Mouse (Mus musculus): ENCODE data around the gene Vmn1r5. TPM values are rescaled to one million over a fixed set of nuclear protein-coding genes. Genes with fewer than 3 reads are reported as not detected.
"Not testable (repeated sequence)": the region's sequence is repeated elsewhere in the genome, so short reads cannot be mapped to it uniquely, and the experiment has no call there.

Vmn1r5 gene
- polyA plus RNA-seq (2016; fragmentation: Nextera tagmentation; extraction: Ambion mirVana): not detected in 2 replicates

GRCm38 (mm10) chr6:56969973-56970372 is at the start of gene Vmn1r5:
Vmn1r5 (plus strand) TSS chr6:56970273.
- Histone ChIP-seq H3K4me1 (replicated peaks) (no peaks in the 10 kb centered on the region), H3K36me3 (no peaks in the 10 kb centered on the region)
- no peak for DNase-seq (ENCODE audit: low spot score)

GRCm38 (mm10) chr6:56923331-56923725 is 46.7 kb upstream of the Vmn1r5 start:
- Histone ChIP-seq H3K27ac (peak overlapping the region; percentile 92), H3K4me3 (peak overlapping the region; percentile 75), H3K27me3 (ENCODE audit: insufficient read depth, poor library complexity, severe bottlenecking) (no peaks in the 10 kb centered on the region), H3K36me3 (no peaks in the 10 kb centered on the region), H3K9me3 (no peaks in the 10 kb centered on the region), H3K4me1 (replicated peaks) (peaks cover 8% of the 10 kb centered on the region; the same call in 1 of the 2 replicates)
- no peak for DNase-seq (ENCODE audit: low spot score)
- under 1% methylated on average over 25 of the region's 25 CpGs for WGBS

More at GRCm38 (mm10) chr6:56969973-56970372, at the start of gene Vmn1r5:
- Histone ChIP-seq H3K27me3 (ENCODE audit: insufficient read depth, poor library complexity, severe bottlenecking) (no peaks in the 10 kb centered on the region), H3K4me3 (no peak within 1 kb of the TSS), H3K27ac (no peak within 1 kb of the TSS), H3K9me3 (no peaks in the 10 kb centered on the region)

- H3K9me3 ChIP-seq: no peaks in the 10 kb centered on the region
- no peaks in the 10 kb centered on the region for H3K36me3 ChIP-seq
- H3K4me3 ChIP-seq: peak within 1 kb of the TSS; percentile 75
- H3K4me1 ChIP-seq (replicated peaks): peaks cover 8% of the 10 kb centered on the region; the same call in 1 of the 2 replicates
- peak; percentile 92 for DNase-seq (ENCODE audit: low spot score)
- no peaks in the 10 kb centered on the region for H3K27me3 ChIP-seq (ENCODE audit: insufficient read depth, poor library complexity, severe bottlenecking)
- H3K27ac ChIP-seq: peak within 1 kb of the TSS; percentile 92
- 3% methylated on average over 64 of the region's 64 CpGs for WGBS
Observed at GRCm38 (mm10) chr6:56923726-56924707, 46.1 kb upstream of the Vmn1r5 start, which contains the start of the genes Nt5c3 and Vmn1r4. Nt5c3 (minus strand) TSS chr6:56923932. Vmn1r4 (plus strand) TSS chr6:56924015.

- 76% methylated on average over 4 of the region's 4 CpGs for WGBS
- H3K27me3 ChIP-seq (ENCODE audit: insufficient read depth, poor library complexity, severe bottlenecking): no peaks in the 10 kb centered on the region
- 0 out of 2 replicates have a peak, but pooled peaks cover 3% of the 10 kb centered on the region for H3K9me3 ChIP-seq
- no peak overlapping the region for H3K4me3 ChIP-seq
- H3K36me3 ChIP-seq: no peaks in the 10 kb centered on the region
- no peaks in the 10 kb centered on the region for H3K4me1 ChIP-seq (replicated peaks)
- DNase-seq (ENCODE audit: low spot score): no peak
- no peak overlapping the region for H3K27ac ChIP-seq
Observed at GRCm38 (mm10) chr6:56931648-56932415, 38.2 kb upstream of the Vmn1r5 start.

GRCm38 (mm10) chr6:56932464-56932863 is 37.6 kb upstream of the Vmn1r5 start:
- Histone ChIP-seq H3K4me3 (no peak overlapping the region), H3K36me3 (no peaks in the 10 kb centered on the region), H3K27me3 (ENCODE audit: insufficient read depth, poor library complexity, severe bottlenecking) (no peaks in the 10 kb centered on the region), H3K4me1 (replicated peaks) (no peaks in the 10 kb centered on the region), H3K9me3 (0 out of 2 replicates have a peak, but pooled peaks cover 3% of the 10 kb centered on the region), H3K27ac (no peak overlapping the region)
- 75% methylated on average over 2 of the region's 2 CpGs for WGBS
- no peak for DNase-seq (ENCODE audit: low spot score)

GRCm38 (mm10) chr6:56934366-56934765 is 35.7 kb upstream of the Vmn1r5 start:
- WGBS: 87% methylated on average over 4 of the region's 4 CpGs
- Histone ChIP-seq H3K36me3 (no peaks in the 10 kb centered on the region), H3K4me3 (no peak overlapping the region), H3K27ac (no peak overlapping the region), H3K27me3 (ENCODE audit: insufficient read depth, poor library complexity, severe bottlenecking) (no peaks in the 10 kb centered on the region), H3K9me3 (0 out of 2 replicates have a peak, but pooled peaks cover 3% of the 10 kb centered on the region), H3K4me1 (replicated peaks) (no peaks in the 10 kb centered on the region)
- no peak for DNase-seq (ENCODE audit: low spot score)

GRCm38 (mm10) chr6:56956436-56956835 is 13.6 kb upstream of the Vmn1r5 start:
- H3K4me3 ChIP-seq: no peak overlapping the region
- no peak overlapping the region for H3K27ac ChIP-seq
- no peaks in the 10 kb centered on the region for H3K9me3 ChIP-seq
- H3K27me3 ChIP-seq (ENCODE audit: insufficient read depth, poor library complexity, severe bottlenecking): no peaks in the 10 kb centered on the region
- H3K4me1 ChIP-seq (replicated peaks): no peaks in the 10 kb centered on the region
- H3K36me3 ChIP-seq: no peaks in the 10 kb centered on the region
- DNase-seq (ENCODE audit: low spot score): no peak
- 87% methylated on average over 5 of the region's 5 CpGs for WGBS

- Histone ChIP-seq H3K27ac (no peak within 1 kb of the TSS), H3K4me3 (no peak within 1 kb of the TSS), H3K27me3 (ENCODE audit: insufficient read depth, poor library complexity, severe bottlenecking) (no peaks in the 10 kb centered on the region), H3K9me3 (no peaks in the 10 kb centered on the region), H3K36me3 (no peaks in the 10 kb centered on the region), H3K4me1 (replicated peaks) (no peaks in the 10 kb centered on the region)
- DNase-seq (ENCODE audit: low spot score): no peak
- WGBS: 84% methylated on average over 2 of the region's 2 CpGs
Observed at GRCm38 (mm10) chr6:56996943-56997342, 26.9 kb downstream of the Vmn1r5 start, which contains the start of gene Vmn1r6. Vmn1r6 (plus strand) TSS chr6:56997243.

- H3K27me3 ChIP-seq (ENCODE audit: insufficient read depth, poor library complexity, severe bottlenecking); H3K36me3 ChIP-seq; H3K9me3 ChIP-seq; H3K4me3 ChIP-seq; DNase-seq (ENCODE audit: low spot score); H3K4me1 ChIP-seq (replicated peaks); H3K27ac ChIP-seq: not testable (repeated sequence)
- WGBS: 86% methylated on average over 2 of the region's 2 CpGs
Observed at GRCm38 (mm10) chr6:57025224-57025623, 55.2 kb downstream of the Vmn1r5 start, which contains the start of gene Vmn1r7. Vmn1r7 (minus strand) TSS chr6:57025324.

GRCm38 (mm10) chr6:57031984-57032383 is 61.9 kb downstream of the Vmn1r5 start, which contains the start of gene Vmn1r8:
Vmn1r8 (plus strand) TSS chr6:57032284.
- Histone ChIP-seq H3K9me3 (no peaks in the 10 kb centered on the region), H3K4me1 (replicated peaks) (no peaks in the 10 kb centered on the region), H3K36me3 (no peaks in the 10 kb centered on the region), H3K4me3 (no peak within 1 kb of the TSS), H3K27ac (no peak within 1 kb of the TSS), H3K27me3 (ENCODE audit: insufficient read depth, poor library complexity, severe bottlenecking) (no peaks in the 10 kb centered on the region)
- no peak for DNase-seq (ENCODE audit: low spot score)

- no peaks in the 10 kb centered on the region for H3K36me3 ChIP-seq
- 86% methylated on average over 2 of the region's 2 CpGs for WGBS
- H3K27ac ChIP-seq: no peak overlapping the region
- no peaks in the 10 kb centered on the region for H3K4me1 ChIP-seq (replicated peaks)
- H3K4me3 ChIP-seq: no peak overlapping the region
- H3K9me3 ChIP-seq: no peaks in the 10 kb centered on the region
- H3K27me3 ChIP-seq (ENCODE audit: insufficient read depth, poor library complexity, severe bottlenecking): no peaks in the 10 kb centered on the region
- no peak for DNase-seq (ENCODE audit: low spot score)
Observed at GRCm38 (mm10) chr6:57034674-57035073, 64.6 kb downstream of the Vmn1r5 start.
